Mouse (Mus musculus) lung, embryonic 16.5 days (tissue): ENCODE data around the gene Gm49450. TPM values are rescaled to one million over a fixed set of nuclear protein-coding genes. Genes with fewer than 3 reads are reported as not detected.

Experiments
- ATAC-seq: fragments of 200-750 bp; cut with Nextera tagmentation; 2 replicates; pipeline ENCODE4 v1.8.0; 2017; ENCODE audit warnings: low read depth, mild to moderate bottlenecking, moderate library complexity
- H3K27ac ChIP-seq: fragments of 300-500 bp; sonication (generic); 2 replicates; pipeline ENCODE4 v1.5.1; 2014; ENCODE audit warnings: mild to moderate bottlenecking, control low read depth, low read length
- H3K27me3 ChIP-seq: fragments of 300-500 bp; sonication (generic); 2 replicates; pipeline ENCODE4 v1.6.1; 2014; ENCODE audit warnings: low read depth, low read length, mixed read lengths; ENCODE audit not compliant: control insufficient read depth, insufficient read depth
- H3K36me3 ChIP-seq: fragments of 300-500 bp; sonication (generic); 2 replicates; pipeline ENCODE4 v1.6.1; 2014; ENCODE audit warnings: low read length; ENCODE audit not compliant: control insufficient read depth, insufficient read depth
- H3K4me1 ChIP-seq: fragments of 300-500 bp; sonication (generic); replicated peaks from 2 replicates; pipeline ENCODE4 v1.6.1; 2014; ENCODE audit warnings: low read length, mixed read lengths; ENCODE audit not compliant: control insufficient read depth, insufficient read depth
- H3K4me2 ChIP-seq: fragments of 300-500 bp; sonication (generic); 2 replicates; pipeline ENCODE4 v1.6.1; 2014; ENCODE audit warnings: low read depth, low read length, control low read depth
- H3K4me3 ChIP-seq: fragments of 300-500 bp; sonication (generic); 2 replicates; pipeline ENCODE4 v1.5.1; 2014; ENCODE audit warnings: mild to moderate bottlenecking, low read length, control low read depth
- H3K9ac ChIP-seq: fragments of 300-500 bp; sonication (generic); 2 replicates; pipeline ENCODE4 v1.6.1; 2014; ENCODE audit warnings: low read length, control low read depth
- H3K9me3 ChIP-seq: fragments of 300-500 bp; sonication (generic); 2 replicates; pipeline ENCODE4 v1.6.1; 2016; ENCODE audit warnings: low read length; ENCODE audit not compliant: control insufficient read depth
- WGBS: fragments of 180-500 bp; shearing (Covaris S2); extraction: QIAGEN DNeasy Blood & Tissue Kit; methylation state at CpG from one replicate; pipeline ENCODE4 v1.1.7; 2014; 5-methylcytosine and 5-hydroxymethylcytosine counted together
- polyA plus RNA-seq: library from polyadenylated mRNA; unstranded; fragments of >200 nt; fragmentation: Nextera tagmentation; extraction: Ambion mirVana; gene quantifications from 2 replicates; pipeline ENCODE4 v1.2.1, GENCODE M21; 2015

The Gm49450 gene
- not detected in 2 replicates for polyA plus RNA-seq

DNA sequence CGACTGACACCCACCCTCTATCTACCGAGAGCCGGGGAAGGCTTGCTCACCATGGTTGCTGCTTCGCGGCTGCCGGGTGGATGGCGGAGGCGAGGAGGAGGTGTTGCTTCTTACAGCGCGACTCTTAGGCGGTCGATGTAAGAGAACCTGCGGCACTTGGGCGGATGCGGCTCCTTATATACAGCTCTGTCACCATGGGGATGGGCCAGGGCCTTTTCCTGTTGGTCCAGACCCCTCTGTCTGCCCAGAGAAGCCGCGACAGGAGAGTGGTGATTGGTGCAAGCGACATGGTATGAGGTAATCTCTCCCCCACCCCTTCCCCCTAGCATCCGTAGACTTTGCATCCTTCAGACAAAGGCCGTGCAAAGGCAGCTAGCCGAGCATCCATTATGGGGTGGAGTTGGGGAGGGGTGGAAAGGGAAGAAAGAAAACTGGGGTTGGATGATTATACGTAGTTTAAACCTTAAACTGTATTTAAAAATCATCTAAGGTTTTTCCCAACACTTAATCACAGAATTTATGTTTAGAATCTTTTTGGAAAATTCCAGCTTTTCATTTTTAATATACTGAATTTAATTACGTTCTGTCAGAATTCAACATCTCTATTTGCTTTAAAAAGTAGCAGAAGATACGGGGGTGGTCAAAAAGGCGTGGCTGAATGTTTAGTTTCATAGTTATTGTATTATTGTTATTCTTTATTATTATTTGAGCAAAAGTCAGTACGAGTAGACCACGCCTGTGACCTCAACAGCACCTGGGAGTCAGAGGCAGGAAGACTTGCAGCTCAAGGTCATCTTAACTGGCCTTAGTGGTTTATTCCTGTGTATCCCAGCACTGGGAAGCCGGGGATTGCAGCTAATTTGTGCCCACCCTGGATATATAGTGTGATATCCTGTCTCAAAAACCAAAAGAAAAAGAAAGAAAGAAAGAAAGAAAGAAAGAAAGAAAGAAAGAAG lies at the start of gene Gm49450, which contains the start of gene Tuba1a:
Gene Gm49450, minus strand, starts transcription at position 151 of the 956 bp plus-strand sequence.
Gene Tuba1a, minus strand, starts transcription at position 303 of the 956 bp plus-strand sequence.
- WGBS = 6% methylated on average over 28 of the region's 28 CpGs
- H3K27ac ChIP-seq = peak within 1 kb of the TSS; percentile 95
- H3K4me2 ChIP-seq = peak within 1 kb of the TSS; percentile 55
- peaks cover 4% of the 10 kb centered on the region; the same call in 1 of the 2 replicates for H3K36me3 ChIP-seq
- H3K27me3 ChIP-seq = no peaks in the 10 kb centered on the region
- ATAC-seq = peak; percentile 98
- no peaks in the 10 kb centered on the region for H3K9me3 ChIP-seq
- H3K9ac ChIP-seq = peak within 1 kb of the TSS; percentile 89
- peak within 1 kb of the TSS; percentile 86 for H3K4me3 ChIP-seq
- H3K4me1 ChIP-seq = peaks cover 2% of the 10 kb centered on the region; the same call in 1 of the 2 replicates

DNA sequence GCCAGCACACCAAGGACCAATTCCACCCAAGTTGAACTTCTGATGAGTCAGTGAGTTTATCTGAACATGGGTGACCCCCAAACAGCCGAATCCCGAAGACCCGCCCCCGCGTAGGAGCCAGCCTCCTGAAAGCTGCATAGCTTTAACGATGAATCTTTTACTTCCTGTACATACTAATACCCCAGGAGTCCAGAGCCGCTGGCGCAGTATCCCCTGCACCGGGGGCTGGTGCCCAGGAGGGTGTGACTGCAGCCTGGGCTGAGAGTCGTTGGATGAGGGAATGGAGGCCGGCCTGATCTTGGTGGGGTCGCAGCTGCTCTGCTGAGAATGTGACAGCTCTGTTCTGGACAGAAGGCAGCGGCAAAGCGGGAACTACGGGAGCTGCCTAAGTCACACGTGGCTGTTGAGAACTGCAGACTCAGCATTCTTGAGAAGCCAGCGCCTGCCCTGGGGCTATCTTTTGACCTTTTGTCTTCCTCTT lies 48.1 kb upstream of the Gm49450 start:
- Histone ChIP-seq H3K4me1 (peaks cover 21% of the 10 kb centered on the region), H3K27ac (peak overlapping the region; percentile 12; the same call in 1 of the 2 replicates), H3K9ac (peak overlapping the region; percentile 33), H3K4me3 (peak overlapping the region; percentile 32), H3K27me3 (no peaks in the 10 kb centered on the region), H3K9me3 (no peaks in the 10 kb centered on the region; the same call in 1 of the 2 replicates), H3K4me2 (peak overlapping the region; percentile 60), H3K36me3 (no peaks in the 10 kb centered on the region)
- ATAC-seq = peak; percentile 51
- 8% methylated on average over 17 of the region's 17 CpGs for WGBS

DNA sequence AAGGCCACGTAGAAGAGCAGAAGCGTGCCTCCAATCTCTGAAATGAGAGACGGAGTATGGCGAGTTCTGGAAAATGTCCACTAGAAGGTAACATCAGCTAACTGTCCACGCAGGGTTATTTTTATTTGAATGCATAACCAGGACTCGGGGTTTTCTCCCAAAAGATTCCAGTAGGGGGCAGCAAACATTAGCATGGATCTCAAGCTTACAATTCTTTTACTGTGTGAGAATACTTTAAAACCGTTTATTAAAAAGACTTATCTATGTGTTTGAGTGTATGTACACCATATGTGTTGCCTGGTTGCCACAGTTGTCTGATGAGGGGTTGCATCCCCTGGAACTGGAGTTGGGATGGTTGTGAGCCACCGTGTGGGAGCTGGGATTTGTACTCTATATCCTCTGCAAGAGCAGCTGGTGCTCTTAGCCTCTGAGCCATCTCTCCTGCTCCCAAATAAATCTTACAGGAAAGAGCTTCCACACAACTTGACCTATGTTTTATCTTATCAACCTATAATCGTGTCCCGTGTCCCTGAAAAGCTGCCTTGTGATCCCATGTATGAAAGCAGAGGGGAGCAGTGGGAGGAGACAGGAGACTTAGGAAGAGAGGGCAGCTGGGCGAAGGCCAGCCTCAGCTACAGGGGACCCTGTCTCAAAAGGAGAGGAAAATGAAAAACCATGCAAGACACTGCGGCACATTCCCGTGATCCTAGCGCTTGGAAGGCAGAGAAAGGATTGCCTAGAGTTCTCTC lies 47.4 kb upstream of the Gm49450 start:
- Histone ChIP-seq H3K9me3 (no peaks in the 10 kb centered on the region; the same call in 1 of the 2 replicates), H3K4me2 (peak overlapping the region; percentile 60), H3K4me3 (no peak overlapping the region), H3K9ac (peak overlapping the region; percentile 33; the same call in 1 of the 2 replicates), H3K36me3 (no peaks in the 10 kb centered on the region), H3K27ac (peak overlapping the region; percentile 12; the same call in 1 of the 2 replicates), H3K4me1 (peaks cover 21% of the 10 kb centered on the region), H3K27me3 (no peaks in the 10 kb centered on the region)
- peak; percentile 13; the same call in 1 of the 2 replicates for ATAC-seq
- 31% methylated on average over 14 of the region's 14 CpGs for WGBS

DNA sequence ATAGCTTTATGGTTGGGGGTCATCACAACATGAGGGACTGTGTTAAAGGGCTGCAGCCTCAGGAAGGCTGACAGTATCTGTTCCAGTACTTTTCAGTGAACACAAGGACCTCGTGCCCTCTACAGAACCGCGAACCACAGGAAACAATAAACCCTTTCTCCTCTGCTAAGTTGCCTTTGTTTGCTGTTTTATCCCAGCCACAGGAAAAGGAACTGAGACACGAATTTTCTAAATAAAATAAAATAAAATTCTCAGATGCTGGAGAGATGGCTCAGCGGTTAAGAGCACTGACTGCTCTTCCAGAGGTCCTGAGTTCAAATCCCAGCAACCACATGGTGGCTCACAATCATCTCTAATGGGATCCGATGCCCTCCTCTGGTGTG lies 45.4 kb upstream of the Gm49450 start:
- H3K4me3 ChIP-seq = no peak overlapping the region
- H3K4me1 ChIP-seq = peaks cover 21% of the 10 kb centered on the region
- WGBS = 33% methylated on average over 6 of the region's 6 CpGs
- H3K27me3 ChIP-seq = no peaks in the 10 kb centered on the region
- no peak for ATAC-seq
- H3K36me3 ChIP-seq = no peaks in the 10 kb centered on the region
- H3K9ac ChIP-seq = no peak overlapping the region
- no peaks in the 10 kb centered on the region; the same call in 1 of the 2 replicates for H3K9me3 ChIP-seq
- H3K4me2 ChIP-seq = no peak overlapping the region
- H3K27ac ChIP-seq = 0 out of 2 replicates have a peak overlapping the region, but pooled peaks have one; percentile 21

DNA sequence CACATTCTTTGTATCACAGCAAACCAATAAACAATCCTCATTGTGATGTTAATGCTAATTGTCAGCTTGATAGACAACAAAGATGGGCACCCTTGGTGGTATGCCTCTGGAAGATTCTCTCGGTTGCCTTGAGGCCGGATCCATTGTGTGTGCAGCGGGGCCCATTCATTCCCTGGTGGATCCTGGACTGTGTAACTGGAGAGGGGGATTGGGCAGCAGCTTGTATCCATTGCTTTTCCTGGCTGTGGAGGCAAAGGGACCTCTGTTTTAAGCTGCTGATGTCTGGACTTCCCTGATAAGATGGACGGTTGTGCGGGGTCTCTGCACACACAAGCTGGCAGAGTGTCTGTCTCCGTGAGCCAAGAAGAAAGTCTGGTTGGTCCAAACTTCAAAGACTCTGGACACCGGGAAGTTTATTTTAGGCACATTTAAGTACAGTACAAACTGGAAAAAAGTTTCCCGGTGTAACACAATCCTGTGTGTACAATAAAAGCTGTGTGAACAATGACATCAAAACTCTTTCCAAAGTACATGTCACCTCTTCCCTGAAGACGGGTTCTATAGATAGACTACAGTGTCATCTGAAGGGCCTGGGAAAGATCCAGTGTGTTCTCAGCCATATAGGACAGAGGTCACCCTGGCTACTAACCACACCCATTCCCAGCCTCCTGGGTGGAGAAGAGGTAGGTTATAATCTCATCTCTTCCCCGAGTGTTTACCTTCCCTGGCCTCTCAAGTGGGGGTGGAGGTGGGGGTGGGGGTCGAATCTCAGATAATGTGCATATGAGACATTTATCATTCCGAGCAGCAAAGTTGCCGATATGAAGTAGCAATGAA lies 44.8 kb upstream of the Gm49450 start:
- ATAC-seq = no peak
- Histone ChIP-seq H3K4me2 (no peak overlapping the region), H3K27me3 (no peaks in the 10 kb centered on the region), H3K4me3 (no peak overlapping the region), H3K27ac (peak overlapping the region; percentile 21), H3K9me3 (no peaks in the 10 kb centered on the region), H3K9ac (no peak overlapping the region), H3K4me1 (peaks cover 24% of the 10 kb centered on the region), H3K36me3 (no peaks in the 10 kb centered on the region)
- WGBS = 21% methylated on average over 13 of the region's 13 CpGs

DNA sequence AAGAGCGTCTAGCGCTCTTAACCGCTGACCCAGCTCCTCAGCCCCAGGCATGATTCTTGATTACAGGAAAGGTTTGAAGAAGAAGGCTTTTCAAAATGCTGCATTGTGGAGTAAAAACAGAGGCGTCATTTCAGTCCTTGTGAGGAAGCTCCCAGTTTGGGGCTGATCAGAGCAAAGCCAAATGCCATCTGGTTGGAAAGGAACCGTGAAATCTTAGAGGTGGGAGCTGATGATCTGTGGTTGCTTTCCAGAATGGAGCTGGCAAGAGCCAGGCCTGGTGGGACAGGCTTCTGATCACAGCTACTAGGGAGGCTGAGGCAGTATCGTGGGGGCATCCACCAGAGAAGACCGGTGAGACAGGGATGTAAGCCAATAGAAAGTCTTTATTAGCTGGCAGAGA lies 43.5 kb upstream of the Gm49450 start:
- no peak overlapping the region for H3K9ac ChIP-seq
- ATAC-seq = no peak
- no peaks in the 10 kb centered on the region for H3K36me3 ChIP-seq
- H3K4me2 ChIP-seq = no peak overlapping the region
- H3K9me3 ChIP-seq = no peaks in the 10 kb centered on the region
- H3K27ac ChIP-seq = no peak overlapping the region
- H3K4me3 ChIP-seq = no peak overlapping the region
- peaks cover 26% of the 10 kb centered on the region for H3K4me1 ChIP-seq
- WGBS = 75% methylated on average over 7 of the region's 7 CpGs
- no peaks in the 10 kb centered on the region for H3K27me3 ChIP-seq

DNA sequence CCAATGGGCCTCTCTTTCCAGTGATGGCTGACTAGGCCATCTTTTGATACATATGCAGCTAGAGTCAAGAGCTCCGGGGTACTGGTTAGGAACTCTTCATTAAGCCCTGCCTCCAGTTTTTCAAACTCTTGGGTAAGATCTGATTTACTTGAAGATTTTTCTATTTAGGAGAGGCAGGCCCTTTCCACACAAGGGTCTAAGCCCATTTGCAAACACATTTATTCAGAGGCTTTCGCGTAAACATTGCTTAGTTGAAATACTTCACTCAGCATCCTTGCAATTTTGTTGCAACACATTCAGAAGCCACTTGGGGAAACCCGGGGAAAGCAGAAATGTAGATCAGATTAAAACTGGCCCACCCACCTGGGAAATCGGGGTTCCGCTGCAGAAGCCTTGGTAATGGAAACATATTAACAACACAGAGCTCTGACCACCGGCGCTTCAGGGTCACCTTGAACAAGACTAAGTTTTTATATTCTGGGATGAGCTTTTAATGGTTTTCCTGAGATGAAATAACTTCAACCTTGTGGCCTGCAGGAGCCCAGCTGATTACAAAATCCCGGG lies 41.7 kb upstream of the Gm49450 start:
- H3K27me3 ChIP-seq = no peaks in the 10 kb centered on the region
- H3K4me2 ChIP-seq = no peak overlapping the region
- H3K9me3 ChIP-seq = no peaks in the 10 kb centered on the region
- peaks cover 33% of the 10 kb centered on the region for H3K4me1 ChIP-seq
- WGBS = 79% methylated on average over 9 of the region's 9 CpGs
- ATAC-seq = no peak
- no peak overlapping the region for H3K9ac ChIP-seq
- no peaks in the 10 kb centered on the region for H3K36me3 ChIP-seq
- no peak overlapping the region for H3K4me3 ChIP-seq
- H3K27ac ChIP-seq = no peak overlapping the region

DNA sequence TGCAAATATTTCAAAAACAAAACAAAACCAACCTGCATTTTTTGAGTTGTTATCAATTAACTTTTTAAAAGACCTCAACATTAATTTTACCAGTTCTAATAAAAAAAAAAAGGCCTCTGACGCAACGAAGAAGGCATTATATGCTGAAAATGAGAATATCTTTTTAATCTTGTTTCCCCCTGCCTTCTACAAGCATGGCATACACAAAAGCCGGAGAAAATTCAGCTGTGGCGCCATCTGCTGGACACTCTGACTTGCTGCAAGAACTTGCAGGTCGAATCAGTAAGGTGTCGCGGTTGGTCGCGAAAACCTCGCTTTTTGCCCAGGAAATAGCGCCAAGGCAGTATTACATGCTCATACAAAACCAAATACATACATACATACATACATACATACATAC lies 40.5 kb upstream of the Gm49450 start:
- H3K27ac ChIP-seq = peak overlapping the region; percentile 95; the same call in 1 of the 2 replicates
- H3K4me2 ChIP-seq = no peak overlapping the region
- H3K9ac ChIP-seq = no peak overlapping the region
- no peak overlapping the region for H3K4me3 ChIP-seq
- 0 out of 2 replicates have a peak, but pooled peaks have one; percentile 29 for ATAC-seq
- H3K4me1 ChIP-seq = peaks cover 33% of the 10 kb centered on the region
- 3% methylated on average over 11 of the region's 11 CpGs for WGBS
- H3K9me3 ChIP-seq = no peaks in the 10 kb centered on the region
- H3K36me3 ChIP-seq = no peaks in the 10 kb centered on the region
- no peaks in the 10 kb centered on the region for H3K27me3 ChIP-seq
